18 mouse cellular contexts compared by ENCODE assay signal in the genomic region with DNA sequence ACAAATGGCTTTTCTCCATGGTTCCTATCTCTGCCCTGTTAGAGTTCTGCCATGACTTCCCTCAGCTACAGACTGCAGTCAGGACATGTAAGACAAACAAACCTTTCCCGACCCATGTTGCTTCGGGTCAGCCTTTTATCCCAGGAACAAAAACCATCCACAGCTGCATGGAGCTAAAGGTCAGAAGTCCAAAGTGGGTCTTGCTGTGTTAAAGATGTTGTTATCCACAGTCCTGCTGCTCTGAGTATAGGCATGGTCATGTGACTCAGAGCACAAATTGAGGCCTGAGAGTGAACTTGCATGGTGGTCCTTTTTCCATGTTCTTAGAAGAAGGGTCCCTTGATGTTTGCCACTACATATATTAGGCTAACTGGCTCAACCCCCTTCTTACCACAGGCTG.
A peak's percentile ranks its signal among the peaks of the same experiment; 100 is the strongest.
DNase-seq lines count a peak whose midpoint lies in the region; ATAC-seq lines count a peak whose summit lies in the region.
"Had no signal": no experiment of that assay in that cellular context is flagged by ENCODE, and none has a peak within 500 bp of the region (broad histone marks: within the 10 kb centered on the region; RNA-seq: fewer than 3 reads in every experiment).

No protein-coding gene starts in this region.

- no peak overlapping the region for H3K4me3 ChIP-seq in limb, embryonic 13.5 days
- H3K4me3 ChIP-seq in limb, embryonic 10.5 days: no peak overlapping the region
- H3K4me3 ChIP-seq: embryonic facial prominence, embryonic 12.5 days; forebrain, embryonic 15.5 days; heart, adult 2 months; heart, embryonic 15.5 days; hindbrain, embryonic 15.5 days had no signal

- DNase-seq in limb, embryonic 10.5 days (ENCODE audit: low spot score): no peak
- DNase-seq in embryo, embryonic 10 days (ENCODE audit: low spot score): peak; percentile 53
- DNase-seq in embryo, embryonic 11 days: peak; percentile 22
- no peak for DNase-seq in adrenal gland, postnatal 10 days
- DNase-seq in natural killer cell, adult 2 months (ENCODE audit: low spot score in 2 of 2): no peak
- DNase-seq: adrenal gland, adult 8-10 months; cerebellum, adult 11-12 months; cerebellum, adult 9-10 months; cerebellum, postnatal 25 days; gastrocnemius, postnatal 36 days; heart, adult 2 months; heart, postnatal 14 days had no signal

- 0 out of 2 replicates have a peak, but pooled peaks cover 4% of the 10 kb centered on the region for H3K27me3 ChIP-seq in limb, embryonic 13.5 days
- no peaks in the 10 kb centered on the region for H3K27me3 ChIP-seq in limb, embryonic 10.5 days (ENCODE audit: low read depth, poor library complexity, severe bottlenecking)
- H3K27me3 ChIP-seq: embryonic facial prominence, embryonic 12.5 days; forebrain, embryonic 15.5 days; heart, embryonic 15.5 days; hindbrain, embryonic 15.5 days had no signal

- H3K9ac ChIP-seq in limb, embryonic 13.5 days: no peak overlapping the region
- H3K9ac ChIP-seq: embryonic facial prominence, embryonic 12.5 days; forebrain, embryonic 15.5 days; heart, embryonic 15.5 days; hindbrain, embryonic 15.5 days had no signal

- H3K4me2 ChIP-seq in limb, embryonic 13.5 days (replicated peaks): no peak overlapping the region
- H3K4me2 ChIP-seq: embryonic facial prominence, embryonic 12.5 days; forebrain, embryonic 15.5 days; heart, embryonic 11.5 days; heart, embryonic 15.5 days; hindbrain, embryonic 15.5 days had no signal

- WGBS in limb, embryonic 13.5 days: 49% methylated on average over 2 of the region's 2 CpGs
- WGBS in limb, embryonic 10.5 days: 54% methylated on average over 2 of the region's 2 CpGs

- no peaks in the 10 kb centered on the region for H3K9me3 ChIP-seq in limb, embryonic 13.5 days
- H3K9me3 ChIP-seq in limb, embryonic 10.5 days (replicated peaks): no peaks in the 10 kb centered on the region
- H3K9me3 ChIP-seq: embryonic facial prominence, embryonic 12.5 days; forebrain, embryonic 15.5 days; heart, embryonic 15.5 days; hindbrain, embryonic 15.5 days had no signal

- H3K27ac ChIP-seq in limb, embryonic 13.5 days: no peak overlapping the region
- no peak overlapping the region for H3K27ac ChIP-seq in limb, embryonic 10.5 days
- H3K27ac ChIP-seq: embryonic facial prominence, embryonic 12.5 days; forebrain, embryonic 15.5 days; heart, adult 2 months; heart, embryonic 15.5 days; hindbrain, embryonic 15.5 days had no signal

- peaks cover 14% of the 10 kb centered on the region for H3K4me1 ChIP-seq in limb, embryonic 13.5 days
- peaks cover 9% of the 10 kb centered on the region; the same call in 1 of the 2 replicates for H3K4me1 ChIP-seq in limb, embryonic 10.5 days
- H3K4me1 ChIP-seq: embryonic facial prominence, embryonic 12.5 days; heart, embryonic 15.5 days; hindbrain, embryonic 15.5 days had no signal

- ATAC-seq in limb, embryonic 13.5 days (ENCODE audit: low FRiP score, low read depth): peak; percentile 11; the same call in 1 of the 2 replicates
- ATAC-seq: forebrain, embryonic 15.5 days had no signal

- no peaks in the 10 kb centered on the region for H3K36me3 ChIP-seq in limb, embryonic 13.5 days
- H3K36me3 ChIP-seq in limb, embryonic 10.5 days: no peaks in the 10 kb centered on the region
- H3K36me3 ChIP-seq: embryonic facial prominence, embryonic 12.5 days; forebrain, embryonic 15.5 days; heart, embryonic 15.5 days; hindbrain, embryonic 15.5 days had no signal

Comparison
In these comparisons a context has a peak if more than half of its experiments do, and no peak if none do; other contexts are left out.
1. DNase-seq: peak in embryo, embryonic 10 days (single experiment) and embryo, embryonic 11 days (single experiment); none in limb, embryonic 10.5 days (single experiment), adrenal gland, postnatal 10 days (single experiment) and natural killer cell, adult 2 months (0 of 2).